Mouse (Mus musculus): ENCODE results near the gene Ccdc141.

DNA sequence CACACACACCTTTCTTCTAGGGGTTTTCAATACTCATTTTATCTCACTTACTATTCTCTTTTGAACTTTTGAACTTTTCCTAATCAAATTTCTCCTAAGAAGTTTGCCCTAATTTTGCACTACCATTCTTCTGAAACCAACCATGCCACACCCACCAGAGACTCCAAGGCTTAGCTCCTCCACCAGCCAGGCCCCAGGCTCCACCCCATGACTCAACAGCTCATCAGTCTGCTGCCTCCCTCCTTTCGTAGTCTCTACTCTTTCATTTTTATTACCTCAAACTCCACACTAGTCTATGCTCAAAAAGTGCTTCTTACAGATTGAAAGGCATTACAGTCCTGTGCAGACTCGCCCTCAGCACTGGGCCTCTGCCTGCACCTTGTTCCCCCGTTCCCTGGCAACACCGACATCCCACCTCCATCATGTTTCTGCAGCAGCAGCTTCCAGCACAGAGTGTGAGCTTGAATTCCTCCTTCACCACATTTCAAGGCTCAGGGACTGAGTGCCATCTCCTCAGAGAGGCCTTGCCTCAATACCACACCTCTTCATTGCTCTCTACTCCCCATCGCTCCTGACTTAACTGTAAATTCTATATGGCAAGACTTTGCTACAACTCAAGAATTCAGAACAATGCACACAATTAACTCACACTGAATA lies 30.6 kb upstream of the Ccdc141 start:
- TF ChIP-seq CTCF (IDR thresholded peaks at IDR 0.05; ENCODE audit: low read depth, low read length) = no peak
- no peak for TF ChIP-seq POLR2A (IDR thresholded peaks at IDR 0.05; ENCODE audit: borderline replicate concordance, low read depth, low read length)
